Mouse (Mus musculus) heart, postnatal 14 days (tissue): ENCODE measurements around the gene Usp48. TPM values are rescaled to one million over a fixed set of nuclear protein-coding genes. Genes with fewer than 3 reads are reported as not detected.

Experiments
- DNase-seq, 2 experiments: peaks; one replicate each; pipeline ENCODE4 v3.0.0; 2021 to 2022
- intact Hi-C: fragments of 180-260 bp; cut with DNase I; formaldehyde crosslinking; loops from one replicate; pipeline ENCODE4 v1.15.1; 2025
- total RNA-seq, 2 experiments: library from RNA; stranded (reverse); gene quantifications; 2 replicates each; pipeline ENCODE4 v1.2.3; 2021

Gene Usp48
- total RNA-seq, 2 experiments from 2014 or later, result 36.7 to 40.1 TPM

DNA sequence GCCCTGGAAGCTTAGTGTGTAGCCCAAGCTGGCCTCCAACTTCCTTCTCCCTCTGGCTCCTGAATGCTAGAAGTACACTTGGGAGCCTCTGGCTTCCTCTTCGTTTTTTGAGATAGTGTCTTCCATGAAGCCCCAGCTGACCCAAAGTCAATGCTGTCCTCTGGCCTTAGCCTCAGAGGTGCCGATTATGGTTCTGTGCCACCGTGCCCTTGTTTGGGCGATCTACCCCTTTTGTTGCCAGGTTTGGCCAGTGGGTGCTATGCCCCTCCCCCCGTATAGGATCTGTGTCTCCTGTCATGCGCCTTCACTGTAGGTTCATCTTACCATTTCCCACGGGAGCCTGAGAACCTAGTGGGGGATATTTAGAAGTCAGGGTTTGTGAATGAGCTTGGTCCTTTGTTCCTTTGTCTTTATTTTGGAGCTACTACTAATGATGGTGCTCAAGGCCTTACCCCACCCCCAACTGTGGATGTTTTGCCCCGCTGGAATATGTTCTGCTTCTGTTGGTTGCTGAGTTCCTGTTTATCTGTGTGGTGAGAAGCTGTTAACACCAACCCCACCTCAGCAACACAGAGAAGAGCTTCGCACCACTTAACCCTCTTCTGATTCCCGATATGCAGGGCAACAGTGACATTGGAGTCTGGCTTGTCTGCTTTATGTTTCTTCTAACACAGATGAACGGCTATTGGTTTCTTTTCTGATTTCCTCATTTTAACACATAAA, 10.1 kb downstream of the Usp48 start:
- peak in 1 of 2 experiments; percentile 14 for DNase-seq
- intact Hi-C loops, result no loop called here

DNA sequence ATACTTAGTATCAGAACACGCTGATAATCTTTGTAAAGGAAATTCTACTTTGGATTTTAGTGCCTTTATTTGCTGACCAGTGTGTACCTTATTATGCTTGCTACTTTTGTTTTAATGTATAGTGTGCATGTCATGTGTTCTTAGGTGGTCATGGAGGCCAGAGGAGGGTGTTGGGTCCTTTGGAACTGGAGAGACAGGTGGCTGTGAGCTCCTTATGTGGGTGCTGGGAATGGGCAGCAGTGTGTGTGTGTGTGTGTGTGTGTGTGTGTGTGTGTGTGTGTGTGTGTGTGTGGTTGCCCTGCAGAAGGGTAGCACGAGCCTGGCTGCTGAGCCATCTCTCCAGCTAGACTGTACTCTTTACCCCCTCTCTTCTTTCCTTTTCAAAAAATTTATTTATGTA, 13.5 kb downstream of the Usp48 start:
- no peak for DNase-seq
- intact Hi-C loops, result no loop called here

DNA sequence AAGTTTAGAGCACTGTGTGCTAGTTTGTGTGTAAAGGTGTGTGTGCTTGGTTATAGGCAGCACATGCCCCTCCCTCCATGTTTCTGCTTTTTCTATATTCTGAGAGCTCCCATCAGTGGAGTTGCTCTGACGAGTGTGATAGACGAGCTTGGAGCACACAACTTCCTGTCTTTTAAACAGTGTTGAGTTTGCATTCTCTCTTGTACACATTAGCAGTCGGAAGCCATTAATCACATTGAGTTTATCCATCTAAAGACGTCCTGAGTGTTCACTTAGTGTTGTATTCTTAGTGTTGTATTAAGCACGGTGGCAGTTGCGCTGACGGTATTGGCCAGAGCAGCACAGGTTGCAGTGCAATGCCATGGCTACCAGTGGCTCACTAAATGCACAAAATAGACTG, 15.7 kb downstream of the Usp48 start:
- no peak for DNase-seq
- intact Hi-C loops, result no loop called here

DNA sequence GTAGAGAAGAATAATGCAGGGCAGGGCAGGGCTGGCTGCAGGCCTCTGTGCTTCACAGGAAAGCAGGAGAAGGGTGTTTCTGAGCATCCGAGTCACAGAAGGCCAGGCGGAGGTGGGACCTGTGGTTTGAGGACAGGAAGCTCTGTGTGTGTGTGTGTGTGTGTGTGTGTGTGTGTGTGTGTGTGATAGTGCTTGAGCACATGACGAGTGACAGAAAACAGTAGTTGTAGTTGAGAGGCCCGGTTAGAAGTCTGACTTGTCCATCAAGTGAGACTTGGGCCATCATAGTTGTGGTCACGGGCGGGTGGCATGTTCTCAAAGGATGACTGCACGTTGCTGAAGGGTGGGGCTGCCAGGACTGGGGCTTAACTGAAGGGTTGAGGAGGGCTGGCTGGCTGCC, 16.1 kb downstream of the Usp48 start:
- peak in 1 of 2 experiments; percentile 15 for DNase-seq
- intact Hi-C loops, result no loop called here

DNA sequence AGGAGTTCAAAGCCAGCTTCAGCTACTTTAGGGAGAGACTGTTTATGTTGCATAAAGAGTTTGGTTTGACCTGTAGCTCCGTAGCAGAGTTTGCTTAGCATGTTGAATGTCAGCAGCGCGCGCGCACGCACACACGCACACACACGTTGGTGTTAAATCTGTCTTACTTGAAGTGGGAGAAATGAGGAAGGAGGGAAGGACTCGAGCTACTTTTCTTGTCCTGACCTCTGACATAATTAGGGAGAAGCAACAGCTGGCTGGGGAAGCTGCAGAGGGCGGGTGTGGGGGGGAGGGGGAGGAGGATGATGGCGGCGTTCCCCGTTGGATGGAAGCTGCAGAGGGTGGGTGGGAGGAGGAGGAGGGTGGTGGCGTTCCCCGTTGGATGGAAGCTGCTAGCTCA, 16.7 kb downstream of the Usp48 start:
- peak in 1 of 2 experiments; percentile 13 for DNase-seq
- intact Hi-C loops, result no loop called here

DNA sequence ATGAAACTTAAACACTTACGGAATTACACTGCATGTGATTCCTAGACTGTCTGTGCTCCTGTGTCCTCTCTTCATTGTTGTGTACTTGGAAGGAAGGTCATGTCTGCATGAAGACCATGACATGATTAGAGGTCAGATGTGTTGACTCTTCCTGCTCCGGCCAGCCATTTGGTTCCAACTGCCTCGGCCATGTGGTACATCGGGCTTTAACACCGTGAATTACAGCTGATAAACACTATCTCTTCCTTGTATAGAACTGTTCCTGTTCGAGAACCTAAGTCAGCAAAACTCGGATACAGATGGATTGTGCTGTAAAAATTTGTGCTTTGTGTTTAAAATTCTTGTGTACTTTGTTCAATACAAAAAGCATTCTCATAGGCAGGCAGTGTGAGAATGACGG, 29.3 kb downstream of the Usp48 start:
- DNase-seq, result no peak
- intact Hi-C loops, result no loop called here

DNA sequence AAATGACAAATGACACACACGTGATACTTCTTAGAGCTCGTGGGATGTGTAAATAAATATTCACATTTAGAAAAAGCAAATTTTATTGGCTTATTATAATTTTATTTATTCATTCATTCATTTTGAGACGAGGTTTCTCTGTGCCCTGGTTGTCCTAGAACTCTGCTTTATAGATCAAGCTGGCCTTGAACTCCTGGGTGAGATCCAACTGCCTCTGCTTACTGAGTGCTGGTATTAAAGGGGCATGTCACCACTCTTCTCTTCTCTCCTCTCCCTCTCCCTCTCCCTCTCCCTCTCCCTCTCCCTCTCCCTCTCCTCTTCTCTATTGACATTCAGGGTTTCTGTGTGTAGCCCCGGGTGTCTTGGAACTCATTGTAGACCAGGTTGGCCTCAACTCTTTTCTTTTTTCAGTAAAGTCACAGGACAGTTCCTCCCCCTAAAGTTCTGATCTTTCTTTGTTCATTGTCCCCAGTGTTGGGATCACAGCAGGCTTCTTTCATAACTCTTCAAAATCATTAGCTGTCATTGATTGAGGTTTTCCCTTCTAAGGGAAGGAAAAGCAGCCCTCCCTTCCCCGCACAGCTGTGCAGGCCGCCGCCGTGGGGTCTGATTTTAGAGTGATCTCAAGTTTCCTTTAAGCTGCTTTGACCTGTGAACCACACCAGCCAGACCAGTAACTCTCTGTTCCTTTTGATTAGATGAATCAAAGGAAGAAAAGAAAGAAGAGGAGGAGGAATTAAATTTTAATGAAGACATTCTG, 34.1 kb downstream of the Usp48 start:
- intact Hi-C loops, result no loop called here
- DNase-seq, result no peak

DNA sequence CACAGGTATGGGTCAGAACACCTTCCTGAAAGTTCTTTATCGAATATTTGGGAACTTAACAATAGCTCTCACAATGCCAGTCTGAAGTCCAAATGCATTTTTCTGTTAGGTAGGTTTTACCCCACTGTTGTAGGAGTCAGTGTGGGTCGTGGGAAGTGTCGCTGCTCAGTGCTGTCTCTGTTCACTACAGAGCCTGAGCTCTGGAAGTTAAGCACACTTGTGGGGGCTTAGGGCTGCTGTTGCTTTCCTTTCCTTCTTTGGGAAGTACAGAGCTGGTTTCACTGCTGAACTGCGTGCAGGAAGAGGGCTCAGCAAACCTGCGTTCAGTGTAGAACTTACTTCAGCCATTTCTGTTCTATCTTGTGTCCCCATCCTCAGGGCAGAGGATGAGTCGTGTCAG, 34.8 kb downstream of the Usp48 start:
- no peak for DNase-seq
- intact Hi-C loops, result no loop called here

DNA sequence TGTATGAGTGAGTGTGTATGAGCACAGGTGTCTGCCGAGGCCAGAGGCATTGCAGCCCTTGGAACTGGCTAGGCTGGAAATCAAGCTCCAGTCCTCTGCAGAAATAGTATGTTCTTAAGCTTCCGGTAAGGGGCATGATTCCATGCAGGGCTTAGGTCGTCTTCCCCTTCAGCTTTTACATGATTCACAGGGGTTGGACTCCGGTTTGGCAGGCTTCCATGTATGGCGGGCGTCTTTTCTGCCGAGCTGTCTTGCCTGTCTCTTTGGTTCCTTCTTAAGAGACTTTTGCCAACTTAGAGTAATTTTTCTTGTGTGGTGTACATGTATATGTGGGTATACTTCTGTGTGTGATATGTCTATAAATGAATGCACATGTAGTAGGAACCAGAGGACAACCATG, 35.8 kb downstream of the Usp48 start:
- intact Hi-C loops, result no loop called here
- no peak for DNase-seq

DNA sequence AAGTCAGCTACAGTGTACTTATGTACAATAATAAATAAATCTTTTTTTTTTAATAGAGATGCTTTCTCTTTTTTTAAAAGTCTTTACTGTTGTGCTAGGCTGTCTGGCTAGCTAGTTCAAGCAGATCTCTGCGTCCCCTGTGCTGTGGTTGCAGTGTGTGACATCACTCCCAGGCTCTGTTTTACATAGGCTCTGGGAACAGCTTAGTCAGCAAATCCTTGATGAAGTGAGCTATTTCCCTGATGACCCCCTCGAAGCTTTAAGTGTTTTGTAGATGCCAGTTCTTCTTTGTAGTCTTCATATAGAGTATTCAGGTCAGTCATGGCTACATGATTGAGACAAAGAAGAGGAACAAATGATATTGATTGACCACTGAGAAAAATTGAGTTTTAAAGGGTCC, 36.6 kb downstream of the Usp48 start:
- intact Hi-C loops, result no loop called here
- DNase-seq, result no peak

DNA sequence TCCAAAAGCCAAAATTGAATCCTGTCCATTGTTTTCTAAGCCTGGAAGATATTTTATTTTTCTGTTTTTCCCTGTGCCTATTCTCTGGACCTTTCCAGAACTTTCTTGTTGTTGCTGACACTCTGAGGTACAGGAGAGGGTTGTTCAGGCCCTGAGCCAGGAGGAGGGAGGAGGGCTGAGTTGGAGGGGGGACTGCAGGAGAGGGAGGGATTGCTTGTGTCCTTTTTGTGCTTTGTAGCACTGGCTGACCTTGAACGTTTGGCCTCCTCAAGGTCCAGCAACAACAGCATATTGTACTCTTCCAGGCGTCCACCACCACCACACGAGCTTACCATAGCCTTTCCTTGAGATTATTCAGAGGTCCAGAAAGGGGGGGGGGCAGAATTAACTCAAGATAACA, 38.0 kb downstream of the Usp48 start:
- peak; percentile 5 to 17 for DNase-seq

DNA sequence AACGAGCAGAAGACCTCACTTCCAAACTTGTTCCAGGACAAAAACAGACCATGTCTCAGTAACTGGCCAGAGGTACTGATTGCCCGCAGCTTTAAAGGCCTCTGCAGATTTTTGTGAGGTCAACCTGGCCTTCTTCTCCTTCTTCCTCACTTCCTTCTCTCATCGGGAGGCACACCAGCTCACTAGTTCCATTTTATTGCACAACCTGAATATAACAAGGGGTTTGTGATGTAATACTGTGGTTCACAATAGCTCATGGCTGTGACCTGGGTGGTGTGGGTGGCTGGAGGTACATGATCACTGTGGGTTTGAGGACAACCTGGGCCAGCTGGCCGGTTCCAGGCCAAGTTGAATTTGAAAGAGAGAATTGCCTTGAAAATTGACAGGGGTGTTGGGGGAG, 39.8 kb downstream of the Usp48 start:
- DNase-seq, result no peak
- intact Hi-C loops, result no loop called here

More for the DNA sequence above, 38.0 kb downstream of the Usp48 start:
- intact Hi-C loops, result no loop called here

DNA sequence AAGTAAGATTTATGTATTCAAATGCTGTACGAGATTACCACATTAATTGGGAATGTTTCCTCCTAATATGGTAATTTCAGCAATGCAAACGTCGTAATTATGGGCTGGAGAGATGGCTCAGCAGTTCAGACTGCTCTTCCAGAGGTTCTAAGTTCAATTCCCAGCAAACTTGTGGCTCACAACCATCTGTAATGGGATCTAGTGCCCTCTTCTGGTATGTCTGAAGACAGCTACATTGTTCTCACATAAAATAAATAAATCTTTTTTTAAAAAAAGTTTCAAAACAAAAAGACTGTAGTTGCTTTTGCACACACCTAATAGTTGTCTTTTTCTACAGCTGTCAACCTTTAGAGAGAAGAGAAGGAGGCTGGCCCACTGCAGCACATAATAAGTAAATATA, 43.0 kb downstream of the Usp48 start:
- DNase-seq, result no peak
- intact Hi-C loops, result loop anchor here (5.0 kb wide), 2 partner anchors 89 to 194 kb away; no protein-coding TSS in a partner anchor

DNA sequence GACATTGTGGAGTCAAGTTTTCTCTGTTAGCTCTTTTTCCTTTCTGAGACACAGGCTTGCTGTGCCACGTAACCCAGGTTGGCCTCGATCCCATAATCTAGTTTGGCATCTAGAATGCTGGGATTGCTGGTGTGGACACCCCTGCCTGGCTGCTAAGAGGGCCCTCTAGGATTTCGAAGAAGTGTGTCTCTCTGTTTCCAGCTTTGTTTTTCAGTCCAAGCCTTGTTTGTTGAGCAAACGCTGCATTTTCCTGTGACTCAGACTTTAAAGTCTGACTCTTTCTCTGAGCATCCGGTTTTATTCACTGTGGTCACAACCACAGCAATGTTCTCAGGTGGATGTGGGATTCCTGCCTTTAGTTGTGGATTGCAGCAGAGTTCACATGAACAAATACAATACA, 48.0 kb downstream of the Usp48 start:
- intact Hi-C loops, result no loop called here
- no peak for DNase-seq

DNA sequence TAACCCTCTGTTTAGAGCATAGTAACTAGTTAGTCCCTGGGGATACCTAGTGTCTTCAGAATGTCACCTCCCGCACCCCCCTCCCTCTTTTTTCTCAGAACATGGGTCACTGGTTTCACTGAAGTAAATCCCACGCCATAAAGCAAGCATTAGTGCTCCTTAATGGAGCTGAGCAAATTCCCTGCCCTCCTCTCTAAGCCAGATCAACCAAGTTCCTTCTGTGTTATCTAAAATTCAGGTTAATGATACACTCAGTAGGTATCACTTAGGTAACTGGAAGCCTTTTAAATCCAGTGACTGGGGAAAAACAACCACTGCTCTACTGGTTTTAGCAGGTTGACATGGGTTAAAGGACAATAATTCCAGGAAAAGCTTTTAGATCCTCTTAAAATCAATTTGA, 48.5 kb downstream of the Usp48 start:
- DNase-seq, result no peak
- intact Hi-C loops, result no loop called here

DNA sequence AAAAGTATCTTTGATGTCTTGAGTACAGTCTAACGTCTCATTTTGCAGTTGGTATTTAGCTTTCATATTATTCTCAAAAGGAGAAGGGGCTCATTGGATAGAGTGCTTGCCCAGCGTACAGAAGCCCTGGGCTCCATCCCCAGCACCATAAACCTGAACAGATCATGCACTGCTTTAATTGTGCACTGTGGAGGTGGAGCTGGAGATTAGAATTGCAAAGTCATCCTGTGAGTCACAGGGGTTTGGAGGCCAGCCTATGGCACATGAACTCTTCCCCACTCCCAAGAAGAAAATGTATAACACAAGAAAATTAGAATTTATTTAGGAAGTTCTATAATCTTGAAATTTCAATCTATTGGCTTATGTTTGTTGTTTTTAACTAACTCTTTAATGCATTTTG, 49.9 kb downstream of the Usp48 start:
- no peak for DNase-seq
- intact Hi-C loops, result no loop called here

DNA sequence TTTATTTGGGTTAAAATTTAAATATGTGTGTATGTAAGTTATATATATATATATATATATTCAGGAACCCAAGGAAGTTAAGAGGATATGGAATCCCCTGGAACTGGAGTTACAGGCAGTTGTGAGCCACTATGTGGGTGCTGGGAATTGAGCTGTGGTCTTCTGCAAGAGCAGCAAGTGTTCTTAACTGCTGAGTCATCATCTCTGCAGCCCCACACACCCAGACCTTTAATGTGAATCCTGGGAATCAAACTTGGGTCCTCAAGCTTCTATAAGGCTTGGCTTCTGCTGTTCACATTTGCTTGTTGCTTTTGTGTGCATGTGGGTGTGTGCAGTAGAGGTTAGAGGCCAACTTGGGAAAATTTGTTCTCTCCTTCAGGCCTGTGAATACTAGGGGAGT, 52.7 kb downstream of the Usp48 start:
- intact Hi-C loops, result no loop called here
- DNase-seq, result no peak

DNA sequence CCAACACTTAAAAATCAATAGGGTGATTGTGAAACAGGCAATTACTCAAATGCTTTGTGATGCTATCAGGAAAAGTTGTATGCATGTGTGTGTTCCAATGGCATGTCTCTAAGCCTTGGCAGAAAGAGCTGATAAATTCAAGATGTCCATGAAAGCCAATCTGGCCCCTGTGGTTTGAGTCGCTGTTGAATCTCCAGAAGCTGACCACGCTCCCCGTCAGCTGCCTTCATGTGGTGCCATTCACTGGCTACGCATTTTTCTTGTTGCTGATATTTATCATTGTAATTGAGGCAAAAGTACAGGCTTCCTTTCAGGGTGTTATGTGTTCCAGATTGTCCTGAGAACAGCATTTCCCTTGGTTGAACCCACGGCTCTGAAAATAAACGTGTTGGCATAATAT, 54.1 kb downstream of the Usp48 start:
- DNase-seq, result no peak
- intact Hi-C loops, result no loop called here

DNA sequence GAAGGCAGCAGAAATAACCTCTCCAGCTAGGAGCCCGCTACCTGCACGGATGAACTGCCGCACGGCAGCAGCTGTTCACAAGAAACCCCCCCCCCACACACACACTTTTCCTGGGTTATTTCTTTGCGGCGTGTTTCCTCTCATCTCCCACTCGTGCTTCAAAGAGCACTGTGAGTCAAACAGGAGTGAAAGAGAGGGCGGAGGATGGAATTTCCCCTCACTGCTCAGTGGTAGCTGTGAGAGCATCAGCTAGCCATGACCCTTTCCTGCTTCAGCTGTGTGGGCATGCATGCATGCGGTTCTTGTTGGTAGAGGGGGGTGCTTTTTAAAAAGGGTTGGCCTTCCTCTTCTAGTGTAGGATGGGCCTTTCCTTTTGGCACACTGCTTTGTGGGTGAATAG, 54.7 kb downstream of the Usp48 start:
- intact Hi-C loops, result no loop called here
- DNase-seq, result no peak

DNA sequence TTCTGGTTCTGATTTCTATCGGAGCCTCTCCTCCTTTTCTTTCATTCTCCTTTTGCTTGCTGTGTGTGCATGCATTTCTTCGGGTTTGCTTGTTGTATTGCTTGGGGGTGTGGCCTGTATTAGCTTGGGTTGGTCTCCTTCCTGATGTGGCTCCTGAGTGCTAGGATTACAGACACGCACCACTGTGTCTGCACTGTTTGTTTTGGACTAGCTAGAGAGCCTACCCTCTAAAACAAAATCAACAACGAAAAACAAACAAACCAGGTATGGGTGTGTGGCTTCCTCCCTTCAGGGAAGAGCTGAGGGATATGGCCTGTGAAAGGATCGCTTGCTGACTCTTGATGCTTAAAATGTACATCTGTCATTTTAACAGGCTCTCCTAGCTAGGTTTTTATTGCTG, 57.4 kb downstream of the Usp48 start:
- intact Hi-C loops, result no loop called here
- no peak for DNase-seq

DNA sequence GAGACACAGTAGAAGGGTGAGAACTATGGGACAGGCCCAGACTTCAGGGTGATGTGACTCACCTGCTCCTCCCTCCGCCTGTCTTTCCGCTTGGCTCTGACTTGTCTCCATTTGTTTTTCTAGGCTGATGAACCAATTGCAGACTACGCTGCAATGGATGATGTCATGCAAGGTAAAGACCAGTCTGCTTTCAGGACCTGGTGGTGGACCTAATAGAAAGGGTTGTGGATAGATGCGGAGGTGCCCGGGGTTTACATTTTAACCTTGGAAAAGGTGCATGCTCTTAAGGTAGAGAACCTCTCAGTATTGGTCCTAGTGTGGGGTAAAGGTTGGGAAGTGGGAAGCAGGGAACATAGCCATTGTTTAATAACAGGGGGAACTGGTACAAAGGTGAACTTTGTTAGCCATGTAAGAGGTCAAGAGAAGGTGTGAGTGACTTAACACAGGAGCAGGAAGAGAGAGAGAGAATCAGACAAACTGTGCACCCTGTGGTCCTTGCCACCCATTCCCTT, 59.3 kb downstream of the Usp48 start:
- intact Hi-C loops, result no loop called here

More for the DNA sequence above, 59.3 kb downstream of the Usp48 start:
- DNase-seq, result no peak
